Mouse (Mus musculus): ENCODE measurements around the gene Col8a2.

Col8a2 gene

DNA sequence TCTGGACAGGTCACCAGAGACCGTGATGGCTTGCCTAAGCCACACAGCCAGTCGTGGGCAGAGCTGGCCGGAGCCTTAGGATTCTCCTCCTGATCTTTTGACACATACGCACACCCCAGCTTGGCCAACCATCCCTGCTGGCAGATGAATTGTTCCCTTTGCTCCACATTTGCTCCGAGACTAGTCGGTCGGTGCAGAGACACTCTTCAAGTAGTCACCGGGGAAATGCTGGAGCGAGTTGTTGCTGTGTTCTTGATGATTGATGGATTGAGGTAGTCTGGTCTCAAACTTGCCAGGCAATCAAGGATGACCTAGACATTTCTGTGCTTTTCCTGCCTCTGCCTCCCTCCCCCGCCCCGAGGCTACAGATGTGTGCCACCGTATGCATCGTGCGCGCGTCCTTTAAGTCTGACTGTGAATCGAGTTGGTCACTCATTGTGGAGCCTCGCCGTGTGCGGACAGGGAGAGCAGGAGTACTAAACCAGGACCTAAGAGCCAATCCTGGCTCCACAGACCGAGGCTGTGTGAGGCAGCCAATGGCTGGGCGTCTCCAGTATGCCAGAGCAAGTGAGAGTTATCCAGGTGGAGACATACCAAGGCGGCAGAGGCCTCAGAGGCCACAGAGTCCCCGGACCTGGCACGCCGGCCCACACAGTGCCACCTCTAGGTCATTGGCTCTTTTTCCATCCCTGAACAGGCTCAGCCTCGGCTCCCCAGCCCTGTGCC is 15.2 kb downstream of the Col8a2 start:
- in situ Hi-C loops (cut with MboI, MseI): no loop called here

DNA sequence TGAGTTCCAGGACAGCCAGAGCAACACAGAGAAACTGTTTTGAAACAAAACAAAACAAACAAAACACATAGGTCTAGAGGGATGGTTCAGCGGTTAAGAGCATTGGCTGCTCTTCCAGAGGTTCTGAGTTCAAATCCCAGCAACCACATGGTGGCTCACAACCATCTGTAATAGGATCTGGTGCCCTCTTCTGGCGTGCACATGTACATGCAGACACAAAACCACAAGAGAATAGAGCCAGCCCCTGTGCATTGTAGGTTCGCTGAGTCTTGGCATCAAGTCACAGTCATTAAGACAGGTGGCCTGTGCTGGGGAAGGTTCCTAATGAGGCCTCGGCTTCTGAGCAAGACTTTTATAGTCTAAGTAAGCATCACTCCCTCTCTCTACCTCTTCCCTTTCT is 17.3 kb downstream of the Col8a2 start:
- in situ Hi-C loops (cut with MboI, MseI): no loop called here

DNA sequence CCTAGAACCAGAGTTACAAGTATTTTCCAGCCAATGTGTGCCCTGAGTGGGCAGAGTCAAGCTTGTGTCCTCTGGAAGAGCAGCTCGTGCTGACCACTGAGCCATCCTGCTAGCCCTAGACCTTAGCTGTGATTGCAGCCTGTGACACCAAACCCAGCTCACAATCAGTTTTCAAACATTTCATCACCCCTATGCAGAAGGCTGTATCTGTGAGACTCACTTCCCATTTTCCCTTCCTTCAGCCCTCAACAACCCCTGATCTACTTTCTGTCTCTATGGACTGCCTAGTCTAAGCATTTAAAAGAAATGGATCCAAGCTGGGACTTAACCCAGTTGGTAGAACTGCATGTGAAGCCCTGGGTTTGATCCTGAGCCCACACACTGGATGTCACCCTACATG is 18.8 kb downstream of the Col8a2 start:
- in situ Hi-C loops (cut with MboI, MseI): loop anchor here (5.0 kb wide), 1 partner anchor 78 kb away; no protein-coding TSS in a partner anchor

DNA sequence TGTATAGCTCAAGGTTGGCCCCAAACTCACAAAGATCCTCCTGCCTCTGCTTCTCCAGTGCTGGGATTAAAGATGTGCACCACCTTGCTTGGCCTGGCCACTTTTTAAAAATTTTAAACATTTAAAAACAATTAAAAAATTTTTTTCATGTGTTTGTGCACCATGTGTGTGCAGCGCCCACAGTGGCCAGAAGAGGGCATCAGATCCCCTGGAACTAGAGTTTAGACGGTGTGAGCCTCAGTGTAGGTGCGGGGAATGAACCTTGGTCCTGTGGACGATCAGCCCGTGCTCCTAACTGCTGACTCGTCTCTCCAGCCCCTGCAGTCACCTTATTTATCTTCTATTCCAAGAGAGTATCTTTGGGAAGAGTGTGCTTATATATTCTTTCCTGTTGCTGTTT is 19.5 kb downstream of the Col8a2 start:
- in situ Hi-C loops (cut with MboI, MseI): loop anchor here (5.0 kb wide), 1 partner anchor 79 kb away; no protein-coding TSS in a partner anchor

DNA sequence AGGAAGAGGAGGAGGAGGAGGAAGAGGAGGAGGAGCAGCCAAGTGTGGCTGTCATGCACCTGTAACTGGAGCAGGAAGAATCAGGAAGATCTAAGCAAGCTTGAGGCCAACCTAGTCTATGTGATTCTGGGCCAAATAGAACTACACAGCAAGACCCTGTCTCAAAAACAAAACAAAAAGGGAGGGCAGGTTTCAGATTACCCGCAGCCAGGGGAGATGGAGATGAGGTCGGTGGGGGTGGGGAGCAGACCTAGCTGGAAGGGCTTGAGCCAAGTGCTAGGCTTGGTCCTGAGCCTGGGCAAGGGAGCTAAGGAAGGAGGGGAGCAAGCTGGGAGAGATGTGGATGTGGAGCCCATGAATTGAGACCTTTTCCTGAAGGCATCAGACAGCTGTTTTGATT is 20.2 kb downstream of the Col8a2 start:
- in situ Hi-C loops (cut with MboI, MseI): loop anchor here (5.0 kb wide), 1 partner anchor 80 kb away; no protein-coding TSS in a partner anchor

DNA sequence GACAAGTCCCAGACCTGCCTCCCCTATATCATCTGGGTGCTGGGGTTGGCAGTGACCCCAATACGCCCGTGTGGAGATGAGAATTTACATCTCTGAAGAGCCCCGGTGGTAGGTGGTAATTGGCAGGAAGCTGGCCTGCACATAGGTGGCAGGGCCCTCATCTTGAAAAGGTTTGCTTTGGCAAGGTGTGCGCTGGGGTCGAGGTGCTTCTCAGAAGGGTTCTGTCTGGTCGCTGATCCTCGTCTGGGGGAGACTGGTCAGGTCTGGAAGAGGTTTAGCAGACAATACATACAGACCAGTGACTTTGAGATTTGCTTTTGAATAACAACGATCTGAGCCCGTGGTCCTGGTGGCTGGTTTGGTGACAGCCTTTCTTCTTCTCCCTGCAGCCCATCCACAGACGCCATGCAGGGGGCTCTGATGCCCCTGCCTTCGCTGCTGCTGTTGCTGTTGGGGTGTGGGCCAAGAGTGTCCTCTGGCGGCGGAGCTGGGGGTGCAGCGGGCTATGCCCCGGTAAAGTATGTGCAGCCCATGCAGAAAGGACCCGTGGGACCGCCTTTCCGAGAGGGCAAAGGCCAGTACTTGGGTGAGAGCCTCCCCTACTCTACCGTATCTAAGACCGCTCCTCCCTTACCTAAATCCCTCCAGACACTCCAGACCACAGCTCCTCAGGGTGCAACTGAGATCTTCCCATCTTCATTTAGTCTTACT is 22.8 kb downstream of the Col8a2 start:
- in situ Hi-C loops (cut with MboI, MseI): loop anchor here (5.0 kb wide), 1 partner anchor 82 kb away; no protein-coding TSS in a partner anchor

DNA sequence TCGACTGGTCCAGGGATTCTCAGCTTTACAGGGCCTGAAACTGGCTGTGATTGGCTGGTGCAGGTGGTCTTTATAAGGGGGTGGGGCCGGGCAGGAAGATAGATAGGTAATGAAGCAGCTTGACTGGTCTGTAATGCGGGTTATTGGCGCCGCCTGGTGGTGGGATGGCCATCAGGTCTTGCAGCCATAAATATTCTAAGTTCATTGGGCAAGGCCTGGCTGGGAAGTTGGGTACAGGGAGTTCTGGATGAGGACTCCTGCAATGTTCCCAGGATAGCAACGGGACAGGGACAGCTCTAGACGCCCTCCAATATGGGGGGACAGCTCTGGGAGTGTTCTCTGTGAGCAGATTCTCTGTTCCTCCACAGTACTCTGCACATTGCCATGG is 23.3 kb downstream of the Col8a2 start:
- in situ Hi-C loops (cut with MboI, MseI): loop anchor here (5.0 kb wide), 1 partner anchor 83 kb away; no protein-coding TSS in a partner anchor

DNA sequence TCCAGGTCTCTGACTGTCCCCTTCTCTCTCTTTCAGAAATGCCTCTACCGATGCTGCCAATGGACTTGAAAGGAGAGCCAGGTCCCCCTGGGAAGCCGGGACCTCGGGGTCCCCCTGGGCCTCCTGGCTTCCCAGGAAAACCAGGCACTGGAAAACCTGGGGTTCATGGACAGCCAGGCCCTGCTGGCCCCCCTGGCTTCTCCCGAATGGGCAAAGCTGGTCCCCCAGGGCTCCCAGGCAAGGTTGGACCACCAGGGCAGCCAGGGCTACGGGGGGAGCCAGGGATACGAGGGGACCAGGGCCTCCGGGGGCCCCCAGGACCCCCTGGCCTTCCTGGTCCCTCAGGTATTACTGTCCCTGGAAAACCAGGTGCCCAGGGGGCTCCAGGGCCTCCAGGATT is 23.8 kb downstream of the Col8a2 start:
- in situ Hi-C loops (cut with MboI, MseI): no loop called here

DNA sequence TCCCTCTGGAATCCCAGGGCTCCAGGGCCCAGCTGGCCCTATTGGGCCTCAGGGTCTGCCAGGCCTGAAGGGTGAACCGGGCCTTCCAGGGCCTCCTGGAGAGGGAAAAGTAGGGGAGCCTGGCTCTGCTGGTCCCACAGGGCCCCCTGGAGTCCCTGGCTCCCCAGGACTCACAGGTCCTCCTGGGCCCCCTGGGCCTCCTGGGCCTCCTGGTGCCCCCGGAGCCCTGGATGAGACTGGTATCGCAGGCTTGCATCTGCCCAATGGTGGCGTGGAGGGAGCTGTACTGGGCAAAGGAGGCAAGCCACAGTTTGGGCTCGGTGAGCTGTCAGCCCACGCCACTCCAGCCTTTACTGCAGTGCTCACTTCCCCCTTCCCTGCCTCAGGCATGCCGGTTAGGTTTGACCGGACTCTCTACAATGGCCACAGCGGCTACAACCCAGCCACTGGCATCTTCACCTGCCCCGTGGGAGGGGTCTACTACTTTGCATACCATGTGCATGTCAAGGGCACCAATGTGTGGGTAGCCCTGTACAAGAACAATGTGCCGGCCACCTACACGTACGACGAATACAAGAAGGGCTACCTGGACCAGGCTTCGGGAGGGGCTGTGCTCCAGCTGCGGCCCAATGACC is 25.1 kb downstream of the Col8a2 start:
- in situ Hi-C loops (cut with MboI, MseI): no loop called here

DNA sequence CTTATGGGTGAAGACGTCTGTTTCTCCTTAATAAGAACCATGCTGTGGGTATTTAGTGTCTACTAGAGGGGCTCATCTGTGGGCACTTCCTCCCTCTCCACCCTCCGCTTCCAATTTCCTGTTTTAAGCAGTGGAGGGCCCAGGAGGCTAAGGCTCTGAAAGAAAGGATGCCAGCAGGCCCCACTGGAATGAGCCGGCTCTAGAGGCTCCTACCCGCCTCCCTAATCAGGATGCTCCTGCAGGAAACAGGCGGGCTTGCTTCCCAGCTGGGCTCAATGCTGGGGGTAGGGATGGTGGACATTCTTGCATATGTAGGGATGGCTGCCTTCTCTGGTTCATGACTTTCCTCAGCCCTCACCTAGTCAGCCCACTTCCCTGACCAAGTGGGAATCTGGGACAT is 26.6 kb downstream of the Col8a2 start:
- in situ Hi-C loops (cut with MboI, MseI): no loop called here

DNA sequence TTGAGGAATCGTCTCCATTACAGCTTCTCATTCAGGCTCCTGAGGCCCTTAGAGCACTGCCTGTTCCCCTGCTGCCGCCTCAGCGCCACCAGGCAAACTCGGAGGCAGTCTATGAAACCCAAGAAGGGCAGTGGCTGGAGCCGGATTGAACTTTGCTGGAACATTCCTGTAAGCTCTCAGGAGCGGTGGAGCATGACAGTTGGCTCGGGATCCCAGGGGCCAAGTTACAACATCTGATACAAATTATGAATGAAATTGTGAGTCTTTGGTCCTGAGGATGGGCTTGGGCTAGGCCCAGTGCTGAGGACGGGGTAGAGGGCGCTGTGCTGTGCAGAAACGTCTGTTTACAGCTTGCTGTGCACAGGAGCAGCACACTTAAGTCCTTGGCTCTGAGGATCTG is 27.8 kb downstream of the Col8a2 start:
- in situ Hi-C loops (cut with MboI, MseI): no loop called here

DNA sequence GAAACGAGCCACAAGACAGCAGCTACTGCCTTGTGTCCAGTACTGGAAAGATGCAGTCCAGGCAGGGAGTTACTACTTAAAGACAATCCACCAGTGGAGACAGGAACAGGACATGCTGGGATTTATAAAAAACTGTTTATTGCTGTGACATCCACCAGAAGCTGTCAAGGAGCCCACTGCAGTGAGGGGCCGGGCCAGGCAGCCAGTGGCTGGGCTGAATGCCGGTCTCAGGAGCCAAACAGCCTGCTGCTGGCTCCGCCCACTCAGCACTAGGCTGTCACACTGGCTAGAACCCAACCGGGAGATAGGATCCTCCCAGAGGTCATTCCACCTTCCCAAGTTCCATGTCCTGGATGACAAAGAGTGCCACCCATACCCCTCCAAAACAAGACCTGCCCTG is 29.3 kb downstream of the Col8a2 start:
- in situ Hi-C loops (cut with MboI, MseI): no loop called here

DNA sequence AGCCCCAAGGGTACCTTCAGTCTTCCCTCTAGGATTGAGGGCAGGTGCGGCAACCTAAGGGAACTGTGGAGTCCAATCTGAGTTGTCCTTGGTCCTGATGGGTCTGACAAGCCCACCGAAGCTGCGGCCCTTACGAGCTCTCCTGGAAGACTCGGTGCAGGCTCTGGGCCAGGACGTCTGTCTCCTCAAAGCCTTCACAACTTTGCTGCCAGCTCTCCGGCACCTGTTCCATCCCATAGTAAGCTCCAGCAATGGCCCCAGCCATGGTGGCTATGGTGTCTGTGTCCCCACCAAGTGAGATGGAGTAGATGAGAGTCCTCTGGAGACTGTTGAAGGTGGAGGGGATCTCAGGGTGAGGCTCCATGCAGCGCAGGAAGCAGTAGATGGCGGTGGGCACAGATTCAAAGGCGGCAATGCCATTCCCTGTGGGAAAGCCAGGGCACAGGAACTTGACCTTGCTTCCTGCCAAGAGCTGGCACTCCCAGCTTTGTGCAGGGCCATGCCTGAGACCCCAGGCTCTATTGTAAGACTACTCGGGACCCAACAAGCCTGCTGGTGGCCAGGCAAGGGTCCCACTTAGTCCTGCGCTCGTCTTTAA is 29.9 kb downstream of the Col8a2 start:
- in situ Hi-C loops (cut with MboI, MseI): no loop called here

DNA sequence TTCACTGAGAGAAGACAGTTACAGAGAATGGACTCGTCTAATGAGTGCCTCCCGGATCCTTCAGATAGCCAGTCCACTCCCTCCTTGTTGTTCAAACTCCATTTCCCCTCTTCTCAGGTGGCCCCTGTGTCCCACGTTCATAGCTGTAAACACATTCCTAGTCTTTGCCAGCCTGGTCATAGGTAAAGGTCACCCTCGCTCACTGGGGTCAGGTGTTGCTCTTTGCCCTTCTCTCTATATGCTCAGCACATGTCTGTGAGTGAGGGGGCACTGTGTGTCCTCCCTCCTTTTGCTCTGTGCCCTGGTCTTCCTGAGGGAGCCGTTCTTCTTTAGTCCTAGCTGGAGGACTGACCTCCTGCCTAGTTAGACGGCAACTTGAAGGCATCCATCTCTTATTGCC is 33.2 kb downstream of the Col8a2 start:
- in situ Hi-C loops (cut with MboI, MseI): no loop called here

DNA sequence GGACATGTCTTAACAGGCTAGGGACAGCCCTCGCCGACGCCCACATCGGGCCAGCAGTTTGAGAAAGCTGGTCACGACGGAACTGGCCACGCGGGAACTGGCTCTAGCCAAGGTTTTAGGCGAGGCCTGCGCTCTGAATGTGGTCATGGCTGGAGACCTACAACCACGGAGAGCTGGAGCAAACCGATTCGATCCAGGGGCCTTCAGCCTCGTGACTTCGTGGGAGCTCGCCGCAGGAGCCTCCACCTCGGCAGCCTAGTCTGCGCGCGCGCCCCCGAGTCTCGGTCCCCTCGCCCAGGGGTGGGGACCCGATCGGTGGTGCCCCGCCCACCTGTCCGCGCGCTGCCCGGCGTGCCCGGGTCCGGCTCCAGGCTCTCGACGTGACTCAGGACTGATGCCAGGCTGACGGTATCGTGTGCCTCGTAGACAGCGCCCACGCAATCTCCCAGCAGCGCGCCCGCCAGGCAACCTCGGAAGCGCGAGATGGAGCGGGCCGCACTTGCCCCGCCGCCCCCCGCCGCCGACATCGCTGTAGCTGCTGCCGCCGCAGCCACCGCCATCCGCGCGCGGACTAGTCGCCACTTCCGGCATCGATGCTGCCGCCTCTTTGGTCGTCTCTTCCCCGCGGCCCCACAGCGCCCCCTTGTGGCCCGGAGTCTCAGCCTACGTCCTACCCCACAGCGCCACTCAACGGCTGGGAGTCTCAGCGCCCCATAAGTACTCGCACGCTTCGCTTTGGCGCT is 34.7 kb downstream of the Col8a2 start, which contains the start of gene Adprhl2:
Adprhl2 (minus strand) TSS at position 593 of the 743 bp plus-strand sequence.
- in situ Hi-C loops (cut with MboI, MseI): no loop called here

DNA sequence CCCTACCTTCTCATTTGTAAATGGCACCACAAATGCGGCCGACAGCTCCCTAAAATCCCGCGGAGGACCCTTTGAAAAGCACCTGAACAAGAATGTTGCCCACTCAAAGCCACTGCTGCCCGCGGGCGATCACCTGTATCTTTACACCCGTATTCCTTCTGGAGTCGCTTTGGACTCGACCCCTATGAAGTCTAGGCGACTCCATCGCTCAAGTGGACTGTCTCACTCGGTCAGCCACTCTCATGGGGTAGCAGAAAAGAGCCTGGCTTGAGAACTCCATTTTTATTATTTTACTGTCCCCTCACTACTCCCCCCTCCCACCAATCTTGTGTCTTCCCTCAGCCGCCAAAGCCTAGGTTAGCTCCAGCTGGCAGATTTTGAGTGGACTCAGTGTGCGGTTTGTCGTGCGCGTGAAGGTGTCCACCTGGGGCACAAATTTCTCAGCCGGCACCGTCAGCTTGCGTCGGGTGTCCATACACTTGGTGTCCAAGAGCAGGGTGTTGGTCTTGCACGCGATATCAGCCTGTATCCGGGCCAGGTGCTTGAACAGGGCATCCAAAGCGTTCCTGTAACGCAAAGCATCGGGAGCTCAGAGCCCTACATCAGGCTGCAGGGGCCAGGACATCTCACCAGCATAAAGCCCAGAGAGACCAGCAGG is 35.4 kb downstream of the Col8a2 start:
- in situ Hi-C loops (cut with MboI, MseI): no loop called here

DNA sequence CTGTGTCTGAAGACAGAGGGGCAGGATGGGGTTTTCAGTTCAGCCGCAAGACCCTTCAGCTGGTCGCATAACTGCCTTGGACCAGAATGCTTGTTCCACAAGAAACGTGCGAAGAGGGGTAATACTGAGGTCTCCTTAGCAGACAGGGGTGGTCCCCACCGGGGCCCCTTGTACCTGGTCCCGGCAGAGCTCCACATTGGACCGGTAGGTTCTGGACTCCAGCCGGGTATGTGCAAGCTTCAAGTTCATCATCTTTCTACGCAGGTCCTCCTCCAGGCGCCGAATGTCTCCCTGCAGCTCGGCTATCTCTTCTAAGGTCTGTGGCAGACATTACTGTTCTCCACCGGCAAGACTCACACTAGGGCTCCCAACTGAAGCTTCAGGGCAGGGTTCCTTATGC is 36.1 kb downstream of the Col8a2 start:
- in situ Hi-C loops (cut with MboI, MseI): no loop called here

DNA sequence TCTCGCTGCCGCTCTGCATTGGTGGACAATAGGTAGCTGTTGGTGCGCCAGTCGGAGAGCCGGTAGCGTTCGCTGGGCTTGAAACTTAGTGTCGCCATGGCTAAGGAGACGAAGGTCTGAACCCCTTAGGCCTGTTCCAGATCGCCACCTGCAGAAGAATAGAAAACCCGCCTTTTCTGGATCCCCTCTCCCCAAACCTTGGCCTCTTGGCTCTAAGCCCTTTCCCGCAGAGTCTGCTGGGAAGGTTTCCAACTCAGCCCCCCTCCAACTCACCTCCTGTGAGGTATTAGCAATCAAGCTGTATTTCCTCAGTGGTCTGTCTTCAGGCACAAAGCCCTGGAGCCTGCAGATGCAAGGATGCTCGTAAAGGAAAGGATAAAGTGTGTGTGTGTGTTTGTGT is 38.3 kb downstream of the Col8a2 start:
- in situ Hi-C loops (cut with MboI, MseI): loop anchor here (5.0 kb wide), 1 partner anchor 107 kb away; no protein-coding TSS in a partner anchor

DNA sequence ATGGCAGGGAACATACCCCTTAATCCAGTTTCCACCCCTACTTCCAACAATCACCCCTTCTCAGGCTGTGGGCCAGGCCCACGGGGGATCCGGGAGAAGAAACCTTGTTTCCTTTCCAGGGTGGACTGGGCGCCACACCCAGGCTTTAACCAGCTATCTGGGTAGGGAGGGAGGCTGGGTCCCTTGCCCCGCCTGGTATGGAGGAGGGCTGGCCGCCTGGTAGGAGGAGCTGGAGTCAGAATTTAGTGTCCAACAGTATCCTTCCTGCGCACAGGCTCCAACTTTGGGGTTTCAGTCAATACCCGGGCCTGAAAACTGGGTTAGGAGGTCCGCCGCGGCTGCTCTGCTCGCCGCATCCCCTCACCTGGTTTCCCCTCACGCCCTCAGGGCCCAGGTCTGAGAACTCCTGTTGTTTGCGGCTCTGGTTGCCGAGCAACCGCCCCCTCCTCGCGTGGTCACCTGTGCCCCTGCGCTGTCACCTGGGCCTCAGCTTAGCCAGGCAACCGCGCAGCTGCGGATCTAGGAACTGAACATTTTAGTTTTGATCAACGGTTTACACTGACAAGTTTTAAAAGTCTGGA is 38.8 kb downstream of the Col8a2 start, which contains the start of gene Tekt2:
Tekt2 (minus strand) TSS at position 408 of the 581 bp plus-strand sequence.
- in situ Hi-C loops (cut with MboI, MseI): loop anchor here (5.0 kb wide), 1 partner anchor 107 kb away; no protein-coding TSS in a partner anchor

DNA sequence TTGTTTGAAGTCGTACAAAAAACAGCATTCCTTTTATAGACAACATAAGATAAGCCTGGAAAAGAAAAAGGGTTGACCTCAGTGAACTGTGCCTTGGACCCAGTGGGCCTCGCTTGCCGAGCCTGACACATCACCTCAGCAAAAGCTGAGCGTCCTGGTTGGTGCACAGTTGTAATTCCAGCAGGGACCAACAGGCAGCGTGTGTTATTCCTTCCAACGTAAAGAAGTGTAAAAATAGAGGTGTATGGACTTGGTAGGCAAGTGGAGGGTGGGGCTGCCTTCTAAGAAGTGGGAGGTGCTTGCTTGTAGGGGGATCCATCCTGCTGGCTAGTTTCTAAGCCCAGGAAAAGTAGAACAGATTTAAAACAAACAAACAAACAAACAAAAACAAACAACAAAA is 39.4 kb downstream of the Col8a2 start:
- in situ Hi-C loops (cut with MboI, MseI): loop anchor here (5.0 kb wide), 1 partner anchor 106 kb away; no protein-coding TSS in a partner anchor

Data from T-helper 1 cell (primary cell).